Mouse (Mus musculus): ENCODE results near the gene Sfi1. TPM values are rescaled to one million over a fixed set of nuclear protein-coding genes. Genes with fewer than 3 reads are reported as not detected.
A peak's percentile ranks its signal among the peaks of the same experiment; 100 is the strongest.
"Not testable (repeated sequence)": the region's sequence is repeated elsewhere in the genome, so short reads cannot be mapped to it uniquely, and the experiment has no call there.

The Sfi1 gene
- polyA plus RNA-seq, 1 experiment from 2014 or later, result 12.0 TPM

GRCm38 (mm10) chr11:3103619-3104164 lies 89.6 kb downstream of the Sfi1 start:
- peaks cover 36% of the 10 kb centered on the region for H3K9me3 ChIP-seq (replicated peaks; ENCODE audit: control insufficient read depth, low read length)
- no peak overlapping the region for H3K27ac ChIP-seq (ENCODE audit: low read length)
- 74% methylated on average over 7 of the region's 7 CpGs for WGBS
- no peak overlapping the region for H3K4me3 ChIP-seq (ENCODE audit: low read length)
- H3K4me1 ChIP-seq (ENCODE audit: control insufficient read depth, insufficient read depth, low read length), result no peaks in the 10 kb centered on the region
- no peak for ATAC-seq (replicated peaks; ENCODE audit: extremely low read depth, insufficient read depth, low FRiP score)
- no peak overlapping the region for H3K9ac ChIP-seq (ENCODE audit: low read length)
- no peaks in the 10 kb centered on the region for H3K36me3 ChIP-seq (ENCODE audit: control insufficient read depth, insufficient read depth)
- H3K4me2 ChIP-seq (ENCODE audit: low read depth, low read length), result no peak overlapping the region
- no peaks in the 10 kb centered on the region for H3K27me3 ChIP-seq (ENCODE audit: control insufficient read depth, insufficient read depth, low read length)

GRCm38 (mm10) chr11:3102626-3103025 lies 90.6 kb downstream of the Sfi1 start:
- 72% methylated on average over 7 of the region's 7 CpGs for WGBS

GRCm38 (mm10) chr11:3101875-3102494 lies 91.3 kb downstream of the Sfi1 start:
- no peaks in the 10 kb centered on the region for H3K27me3 ChIP-seq (ENCODE audit: control insufficient read depth, insufficient read depth, low read length)
- no peak for ATAC-seq (replicated peaks; ENCODE audit: extremely low read depth, insufficient read depth, low FRiP score)
- H3K4me1 ChIP-seq (ENCODE audit: control insufficient read depth, insufficient read depth, low read length), result no peaks in the 10 kb centered on the region
- no peak overlapping the region for H3K4me3 ChIP-seq (ENCODE audit: low read length)
- 68% methylated on average over 10 of the region's 10 CpGs for WGBS
- H3K4me2 ChIP-seq (ENCODE audit: low read depth, low read length), result no peak overlapping the region
- no peaks in the 10 kb centered on the region for H3K36me3 ChIP-seq (ENCODE audit: control insufficient read depth, insufficient read depth)
- no peak overlapping the region for H3K27ac ChIP-seq (ENCODE audit: low read length)
- no peak overlapping the region for H3K9ac ChIP-seq (ENCODE audit: low read length)
- peaks cover 36% of the 10 kb centered on the region for H3K9me3 ChIP-seq (replicated peaks; ENCODE audit: control insufficient read depth, low read length)

More at GRCm38 (mm10) chr11:3102626-3103025, 90.6 kb downstream of the Sfi1 start:
- not testable (repeated sequence) for ATAC-seq (replicated peaks; ENCODE audit: extremely low read depth, insufficient read depth, low FRiP score); H3K27ac ChIP-seq (ENCODE audit: low read length); H3K36me3 ChIP-seq (ENCODE audit: control insufficient read depth, insufficient read depth); H3K9ac ChIP-seq (ENCODE audit: low read length); H3K27me3 ChIP-seq (ENCODE audit: control insufficient read depth, insufficient read depth, low read length); H3K4me3 ChIP-seq (ENCODE audit: low read length); H3K4me1 ChIP-seq (ENCODE audit: control insufficient read depth, insufficient read depth, low read length); H3K4me2 ChIP-seq (ENCODE audit: low read depth, low read length)
- H3K9me3 ChIP-seq (replicated peaks; ENCODE audit: control insufficient read depth, low read length), result peaks cover 36% of the 10 kb centered on the region

GRCm38 (mm10) chr11:3101072-3101874 lies 92.0 kb downstream of the Sfi1 start:
- 79% methylated on average over 25 of the region's 25 CpGs for WGBS
- Histone ChIP-seq H3K36me3 (ENCODE audit: control insufficient read depth, insufficient read depth) (no peaks in the 10 kb centered on the region), H3K9me3 (replicated peaks; ENCODE audit: control insufficient read depth, low read length) (peaks cover 36% of the 10 kb centered on the region), H3K27me3 (ENCODE audit: control insufficient read depth, insufficient read depth, low read length) (no peaks in the 10 kb centered on the region), H3K4me1 (ENCODE audit: control insufficient read depth, insufficient read depth, low read length) (no peaks in the 10 kb centered on the region), H3K4me3 (ENCODE audit: low read length) (no peak overlapping the region), H3K27ac (ENCODE audit: low read length) (no peak overlapping the region), H3K4me2 (ENCODE audit: low read depth, low read length) (no peak overlapping the region), H3K9ac (ENCODE audit: low read length) (no peak overlapping the region)
- 0 out of 2 replicates have a peak, but pooled peaks have one; percentile 15 for ATAC-seq (replicated peaks; ENCODE audit: extremely low read depth, insufficient read depth, low FRiP score)

- H3K4me1 ChIP-seq (ENCODE audit: control insufficient read depth, insufficient read depth, low read length); H3K36me3 ChIP-seq (ENCODE audit: control insufficient read depth, insufficient read depth); H3K27me3 ChIP-seq (ENCODE audit: control insufficient read depth, insufficient read depth, low read length); H3K27ac ChIP-seq (ENCODE audit: low read length); H3K9ac ChIP-seq (ENCODE audit: low read length); H3K4me2 ChIP-seq (ENCODE audit: low read depth, low read length); ATAC-seq (replicated peaks; ENCODE audit: extremely low read depth, insufficient read depth, low FRiP score); H3K4me3 ChIP-seq (ENCODE audit: low read length): not testable (repeated sequence)
- 74% methylated on average over 12 of the region's 12 CpGs for WGBS
- H3K9me3 ChIP-seq (replicated peaks; ENCODE audit: control insufficient read depth, low read length), result peaks cover 36% of the 10 kb centered on the region
These were observed 93.1 kb downstream of the Sfi1 start for GRCm38 (mm10) chr11:3100066-3100645.

Other genes starting within 250 kb of the Sfi1 start
- gene Eif4enif1, start 8.9 kb upstream of the Sfi1 start, polyA plus RNA-seq (2015; fragmentation: Nextera tagmentation; extraction: Ambion mirVana), result 29.2 and 31.9 TPM in 2 replicates
- gene Drg1, start 73.0 kb upstream of the Sfi1 start, polyA plus RNA-seq (2015; fragmentation: Nextera tagmentation; extraction: Ambion mirVana), result 166 and 198 TPM in 2 replicates
- 25.7 and 26.3 TPM in 2 replicates for gene Patz1, start 95.4 kb upstream of the Sfi1 start, polyA plus RNA-seq (2015; fragmentation: Nextera tagmentation; extraction: Ambion mirVana)
- gene Pik3ip1, start 136.9 kb upstream of the Sfi1 start, polyA plus RNA-seq (2015; fragmentation: Nextera tagmentation; extraction: Ambion mirVana), result 40.9 and 41.1 TPM in 2 replicates
- gene Limk2, start 215.7 kb upstream of the Sfi1 start, polyA plus RNA-seq (2015; fragmentation: Nextera tagmentation; extraction: Ambion mirVana), result 47.1 and 54.9 TPM in 2 replicates